Mouse (Mus musculus) lung, postnatal 0 days (tissue): ENCODE data around the gene Il6st.

Experiments
- CTCF ChIP-seq: IDR thresholded peaks from 2 replicates; pipeline ENCODE4 v1.5.1; 2016; ENCODE audit warnings: antibody characterized with exemption, mild to moderate bottlenecking
- EP300 ChIP-seq: IDR thresholded peaks from 2 replicates; pipeline ENCODE4 v1.6.1; 2016; ENCODE audit warnings: antibody characterized with exemption, mild to moderate bottlenecking, control low read depth

- TF ChIP-seq CTCF (no peak), EP300 (no peak)
Observed at GRCm38 (mm10) chr13:112491636-112492284, 27.9 kb downstream of the Il6st start.
